Mouse (Mus musculus): ENCODE data around the gene Txlna. TPM values are rescaled to one million over a fixed set of nuclear protein-coding genes. Genes with fewer than 3 reads are reported as not detected.

The Txlna gene
- polyA plus RNA-seq, 1 experiment from 2014 or later, result 14.0 TPM

GRCm38 (mm10) chr4:129618786-129619691 lies 21.8 kb downstream of the Txlna start, which contains the start of gene Iqcc:
Gene Iqcc (minus strand): TSS chr4:129619099.
- DNase-seq (peak; percentile 94), ATAC-seq (peak; percentile 91)
- TF ChIP-seq CTCF (IDR thresholded peaks at IDR 0.05; ENCODE audit: low read depth) (peak; percentile 49), EP300 (IDR thresholded peaks at IDR 0.05; ENCODE audit: low read depth) (no peak)
- Histone ChIP-seq H3K4me1 (ENCODE audit: insufficient read depth) (peaks cover 20% of the 10 kb centered on the region), H3K4me2 (ENCODE audit: low read depth, low read length) (peak within 1 kb of the TSS; percentile 98), H3K27ac (ENCODE audit: low read depth) (peak within 1 kb of the TSS; percentile 77), H3K9me3 (ENCODE audit: low read length) (no peaks in the 10 kb centered on the region), H3K9ac (replicated peaks) (peak within 1 kb of the TSS; percentile 78), H3K4me3 (ENCODE audit: low read depth, low read length) (peak within 1 kb of the TSS; percentile 75), H3K27me3 (ENCODE audit: insufficient read depth, low read length) (no peaks in the 10 kb centered on the region), H3K36me3 (replicated peaks; ENCODE audit: insufficient read depth, low read length) (peaks cover 2% of the 10 kb centered on the region; the same call in 1 of the 2 replicates)
- 4% methylated on average over 43 of the region's 44 CpGs for WGBS (ENCODE audit: insufficient replicate concordance)

DNA sequence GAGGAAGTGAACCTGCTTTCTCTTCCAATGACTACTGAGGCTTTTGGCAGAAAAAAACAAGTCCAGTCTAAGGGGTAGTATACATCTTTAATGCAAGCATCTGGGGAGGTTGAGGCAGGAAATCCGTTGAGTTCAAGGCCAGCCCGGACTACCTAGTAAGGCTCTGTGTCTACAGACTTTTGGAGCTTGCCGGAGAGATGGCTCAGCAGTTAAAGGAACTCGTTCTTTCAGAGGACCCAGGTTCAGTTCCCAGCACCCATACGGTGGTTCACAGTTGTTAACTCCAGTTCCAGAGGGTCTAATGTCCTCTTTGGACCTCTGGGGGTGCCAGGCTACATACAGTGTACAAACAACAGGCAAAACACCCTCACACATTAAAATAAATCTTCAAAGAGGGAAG lies 22.8 kb downstream of the Txlna start:
- no peaks in the 10 kb centered on the region for H3K9me3 ChIP-seq (ENCODE audit: low read length)
- ATAC-seq, result no peak
- no peak for TF ChIP-seq EP300 (IDR thresholded peaks at IDR 0.05; ENCODE audit: low read depth)
- no peak for TF ChIP-seq CTCF (IDR thresholded peaks at IDR 0.05; ENCODE audit: low read depth)
- no peak overlapping the region; the same call in 1 of the 2 replicates for H3K27ac ChIP-seq (ENCODE audit: low read depth)
- H3K27me3 ChIP-seq (ENCODE audit: insufficient read depth, low read length), result no peaks in the 10 kb centered on the region
- DNase-seq, result no peak
- WGBS (ENCODE audit: insufficient replicate concordance), result 93% methylated on average over 5 of the region's 5 CpGs
- peak overlapping the region; percentile 98 for H3K4me2 ChIP-seq (ENCODE audit: low read depth, low read length)
- peak overlapping the region; percentile 75 for H3K4me3 ChIP-seq (ENCODE audit: low read depth, low read length)
- H3K36me3 ChIP-seq (replicated peaks; ENCODE audit: insufficient read depth, low read length), result peaks cover 2% of the 10 kb centered on the region; the same call in 1 of the 2 replicates
- peak overlapping the region; percentile 78 for H3K9ac ChIP-seq (replicated peaks)
- peaks cover 16% of the 10 kb centered on the region for H3K4me1 ChIP-seq (ENCODE audit: insufficient read depth)

DNA sequence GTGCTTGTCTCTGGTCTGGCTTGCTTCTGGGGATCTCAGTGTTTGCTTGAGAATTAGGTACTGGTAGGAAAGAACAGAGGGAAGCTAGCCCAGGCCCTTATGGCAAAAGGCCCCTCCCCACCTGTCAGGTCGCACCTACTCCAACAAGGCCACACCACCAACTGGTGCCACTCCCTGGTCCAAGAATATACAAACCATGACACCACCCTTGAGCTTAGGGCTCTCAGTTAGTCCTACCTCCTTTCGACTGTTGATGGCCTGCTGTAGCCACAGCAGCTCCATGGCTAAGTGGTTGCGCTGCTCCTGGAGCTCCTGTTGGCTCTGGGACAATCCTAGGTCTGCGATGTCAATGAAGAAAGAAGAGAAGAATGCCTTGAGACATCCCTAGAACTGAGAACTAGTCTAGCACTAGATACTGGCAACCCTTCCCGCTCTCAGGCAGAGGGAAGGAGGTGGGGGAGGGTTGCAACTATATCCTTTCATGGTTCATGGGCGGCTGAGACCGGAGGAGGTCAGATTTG lies 23.7 kb downstream of the Txlna start:
- no peak overlapping the region for H3K4me3 ChIP-seq (ENCODE audit: low read depth, low read length)
- 90% methylated on average over 7 of the region's 7 CpGs for WGBS (ENCODE audit: insufficient replicate concordance)
- no peaks in the 10 kb centered on the region for H3K27me3 ChIP-seq (ENCODE audit: insufficient read depth, low read length)
- no peak overlapping the region for H3K4me2 ChIP-seq (ENCODE audit: low read depth, low read length)
- no peak overlapping the region for H3K9ac ChIP-seq (replicated peaks)
- ATAC-seq (no peak), DNase-seq (no peak)
- H3K27ac ChIP-seq (ENCODE audit: low read depth), result no peak overlapping the region
- no peaks in the 10 kb centered on the region for H3K9me3 ChIP-seq (ENCODE audit: low read length)
- H3K4me1 ChIP-seq (ENCODE audit: insufficient read depth), result peaks cover 8% of the 10 kb centered on the region; the same call in 1 of the 2 replicates
- peaks cover 2% of the 10 kb centered on the region; the same call in 1 of the 2 replicates for H3K36me3 ChIP-seq (replicated peaks; ENCODE audit: insufficient read depth, low read length)
- TF ChIP-seq CTCF (IDR thresholded peaks at IDR 0.05; ENCODE audit: low read depth), result no peak
- no peak for TF ChIP-seq EP300 (IDR thresholded peaks at IDR 0.05; ENCODE audit: low read depth)

GRCm38 (mm10) chr4:129616631-129617030 lies 24.2 kb downstream of the Txlna start:
- no peak for TF ChIP-seq EP300 (IDR thresholded peaks at IDR 0.05; ENCODE audit: low read depth)
- TF ChIP-seq CTCF (IDR thresholded peaks at IDR 0.05; ENCODE audit: low read depth), result no peak
- Histone ChIP-seq H3K4me3 (ENCODE audit: low read depth, low read length) (no peak overlapping the region), H3K36me3 (replicated peaks; ENCODE audit: insufficient read depth, low read length) (peaks cover 2% of the 10 kb centered on the region; the same call in 1 of the 2 replicates), H3K9ac (replicated peaks) (no peak overlapping the region), H3K4me2 (ENCODE audit: low read depth, low read length) (no peak overlapping the region), H3K27ac (ENCODE audit: low read depth) (no peak overlapping the region), H3K4me1 (ENCODE audit: insufficient read depth) (peaks cover 8% of the 10 kb centered on the region; the same call in 1 of the 2 replicates), H3K9me3 (ENCODE audit: low read length) (no peaks in the 10 kb centered on the region), H3K27me3 (ENCODE audit: insufficient read depth, low read length) (no peaks in the 10 kb centered on the region)
- ATAC-seq (no peak), DNase-seq (no peak)
- WGBS (ENCODE audit: insufficient replicate concordance), result 85% methylated on average over 3 of the region's 3 CpGs

DNA sequence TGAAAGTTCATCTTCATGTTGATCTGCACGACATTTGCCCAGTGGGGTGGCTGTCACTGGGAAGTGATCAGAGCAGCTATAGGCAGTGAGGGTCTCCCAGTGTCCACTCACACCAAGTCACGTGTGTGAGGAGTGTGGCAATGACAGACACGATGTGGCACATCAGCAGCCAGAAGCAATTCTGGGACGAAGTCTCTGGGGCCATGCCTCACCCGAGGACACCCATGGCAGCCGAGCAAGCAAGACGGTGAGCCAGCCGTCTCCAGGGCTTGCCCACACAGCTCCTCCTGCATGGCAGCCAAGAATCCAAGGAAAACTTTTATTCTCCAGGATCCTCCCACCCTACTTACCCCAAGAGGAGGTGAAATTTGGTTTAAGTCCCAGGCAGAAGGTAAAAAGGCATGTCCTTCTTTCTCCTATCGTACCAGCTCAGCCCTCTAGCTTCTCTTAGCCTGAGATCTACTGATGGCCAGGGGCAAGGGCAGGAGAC lies 25.0 kb downstream of the Txlna start:
- H3K4me2 ChIP-seq (ENCODE audit: low read depth, low read length), result no peak overlapping the region
- no peaks in the 10 kb centered on the region for H3K9me3 ChIP-seq (ENCODE audit: low read length)
- no peak for TF ChIP-seq CTCF (IDR thresholded peaks at IDR 0.05; ENCODE audit: low read depth)
- TF ChIP-seq EP300 (IDR thresholded peaks at IDR 0.05; ENCODE audit: low read depth), result no peak
- H3K4me3 ChIP-seq (ENCODE audit: low read depth, low read length), result no peak overlapping the region
- DNase-seq (no peak), ATAC-seq (no peak)
- H3K36me3 ChIP-seq (replicated peaks; ENCODE audit: insufficient read depth, low read length), result peaks cover 2% of the 10 kb centered on the region; the same call in 1 of the 2 replicates
- no peaks in the 10 kb centered on the region for H3K27me3 ChIP-seq (ENCODE audit: insufficient read depth, low read length)
- no peak overlapping the region for H3K27ac ChIP-seq (ENCODE audit: low read depth)
- peaks cover 8% of the 10 kb centered on the region; the same call in 1 of the 2 replicates for H3K4me1 ChIP-seq (ENCODE audit: insufficient read depth)
- WGBS (ENCODE audit: insufficient replicate concordance), result 83% methylated on average over 9 of the region's 9 CpGs
- H3K9ac ChIP-seq (replicated peaks), result no peak overlapping the region

DNA sequence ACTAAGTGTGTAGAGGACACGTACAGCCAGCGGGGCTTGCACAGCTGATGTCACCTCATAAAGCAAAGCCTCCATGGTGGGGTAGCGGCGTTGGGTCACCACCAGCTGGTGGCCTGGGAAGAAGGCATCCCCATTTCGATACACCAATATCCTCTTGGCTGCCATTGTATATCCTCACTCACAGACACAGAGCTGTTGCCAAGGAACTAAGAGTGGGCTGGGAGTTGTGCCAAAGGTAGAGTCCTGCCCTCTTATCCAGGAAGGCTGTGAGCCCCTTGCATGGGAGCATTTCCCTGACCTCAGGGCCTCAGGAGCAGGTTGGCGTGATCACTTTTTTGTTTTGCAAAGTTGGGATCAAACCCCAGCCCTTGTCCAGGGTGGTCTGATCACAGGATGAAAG lies 26.8 kb downstream of the Txlna start, which contains the start of gene Dcdc2b:
Gene Dcdc2b (minus strand): TSS at position 165 of the 400 bp plus-strand sequence.
- DNase-seq, result no peak
- 86% methylated on average over 6 of the region's 6 CpGs for WGBS (ENCODE audit: insufficient replicate concordance)
- TF ChIP-seq CTCF (IDR thresholded peaks at IDR 0.05; ENCODE audit: low read depth) (no peak), EP300 (IDR thresholded peaks at IDR 0.05; ENCODE audit: low read depth) (no peak)

More for the DNA sequence above, 26.8 kb downstream of the Txlna start, which contains the start of gene Dcdc2b:
- Histone ChIP-seq H3K4me3 (ENCODE audit: low read depth, low read length) (no peak within 1 kb of the TSS), H3K4me1 (ENCODE audit: insufficient read depth) (peaks cover 8% of the 10 kb centered on the region; the same call in 1 of the 2 replicates), H3K27ac (ENCODE audit: low read depth) (no peak within 1 kb of the TSS), H3K9ac (replicated peaks) (no peak within 1 kb of the TSS), H3K36me3 (replicated peaks; ENCODE audit: insufficient read depth, low read length) (peaks cover 6% of the 10 kb centered on the region), H3K9me3 (ENCODE audit: low read length) (no peaks in the 10 kb centered on the region), H3K27me3 (ENCODE audit: insufficient read depth, low read length) (no peaks in the 10 kb centered on the region), H3K4me2 (ENCODE audit: low read depth, low read length) (no peak within 1 kb of the TSS)
- no peak for ATAC-seq
